Mouse (Mus musculus): ENCODE measurements around the gene Wasl. TPM values are rescaled to one million over a fixed set of nuclear protein-coding genes. Genes with fewer than 3 reads are reported as not detected.
A peak's percentile ranks its signal among the peaks of the same experiment; 100 is the strongest.

The Wasl gene
- polyA plus RNA-seq, 1 experiment from 2014 or later, result 42.9 TPM

GRCm38 (mm10) chr6:24590282-24590681 lies 74.5 kb downstream of the Wasl start:
- Histone ChIP-seq H3K9ac (ENCODE audit: low read length) (peak overlapping the region; percentile 43; the same call in 1 of the 2 replicates), H3K4me2 (ENCODE audit: low read depth, low read length) (no peak overlapping the region), H3K36me3 (ENCODE audit: control insufficient read depth, insufficient read depth) (no peaks in the 10 kb centered on the region), H3K4me3 (ENCODE audit: low read length) (no peak overlapping the region), H3K4me1 (ENCODE audit: control insufficient read depth, insufficient read depth, low read length) (peaks cover 21% of the 10 kb centered on the region), H3K27ac (ENCODE audit: low read length) (peak overlapping the region; percentile 39; the same call in 1 of the 2 replicates), H3K9me3 (replicated peaks; ENCODE audit: control insufficient read depth, low read length) (no peaks in the 10 kb centered on the region), H3K27me3 (ENCODE audit: control insufficient read depth, insufficient read depth, low read length) (no peaks in the 10 kb centered on the region)
- WGBS, result 79% methylated on average over 5 of the region's 5 CpGs
- ATAC-seq (replicated peaks; ENCODE audit: extremely low read depth, insufficient read depth, low FRiP score), result no peak

- Histone ChIP-seq H3K4me3 (ENCODE audit: low read length) (no peak overlapping the region), H3K9me3 (replicated peaks; ENCODE audit: control insufficient read depth, low read length) (no peaks in the 10 kb centered on the region), H3K4me2 (ENCODE audit: low read depth, low read length) (peak overlapping the region; percentile 47), H3K9ac (ENCODE audit: low read length) (peak overlapping the region; percentile 57; the same call in 1 of the 2 replicates), H3K36me3 (ENCODE audit: control insufficient read depth, insufficient read depth) (no peaks in the 10 kb centered on the region), H3K4me1 (ENCODE audit: control insufficient read depth, insufficient read depth, low read length) (peaks cover 25% of the 10 kb centered on the region), H3K27me3 (ENCODE audit: control insufficient read depth, insufficient read depth, low read length) (no peaks in the 10 kb centered on the region), H3K27ac (ENCODE audit: low read length) (peak overlapping the region; percentile 96)
- ATAC-seq (replicated peaks; ENCODE audit: extremely low read depth, insufficient read depth, low FRiP score), result peak; percentile 83
- 10% methylated on average over 3 of the region's 3 CpGs for WGBS
These were observed 77.9 kb downstream of the Wasl start for GRCm38 (mm10) chr6:24586885-24587284.

GRCm38 (mm10) chr6:24585431-24586310 lies 79.1 kb downstream of the Wasl start:
- Histone ChIP-seq H3K9me3 (replicated peaks; ENCODE audit: control insufficient read depth, low read length) (no peaks in the 10 kb centered on the region), H3K4me1 (ENCODE audit: control insufficient read depth, insufficient read depth, low read length) (peaks cover 24% of the 10 kb centered on the region), H3K36me3 (ENCODE audit: control insufficient read depth, insufficient read depth) (no peaks in the 10 kb centered on the region), H3K27ac (ENCODE audit: low read length) (peak overlapping the region; percentile 96), H3K4me2 (ENCODE audit: low read depth, low read length) (peak overlapping the region; percentile 18), H3K27me3 (ENCODE audit: control insufficient read depth, insufficient read depth, low read length) (no peaks in the 10 kb centered on the region), H3K4me3 (ENCODE audit: low read length) (no peak overlapping the region), H3K9ac (ENCODE audit: low read length) (no peak overlapping the region; the same call in 1 of the 2 replicates)
- ATAC-seq (replicated peaks; ENCODE audit: extremely low read depth, insufficient read depth, low FRiP score), result peak; percentile 42; the same call in 1 of the 2 replicates
- 20% methylated on average over 9 of the region's 10 CpGs for WGBS

- Histone ChIP-seq H3K4me1 (ENCODE audit: control insufficient read depth, insufficient read depth, low read length) (peaks cover 24% of the 10 kb centered on the region), H3K27ac (ENCODE audit: low read length) (no peak overlapping the region), H3K9me3 (replicated peaks; ENCODE audit: control insufficient read depth, low read length) (no peaks in the 10 kb centered on the region), H3K4me3 (ENCODE audit: low read length) (no peak overlapping the region), H3K36me3 (ENCODE audit: control insufficient read depth, insufficient read depth) (no peaks in the 10 kb centered on the region), H3K4me2 (ENCODE audit: low read depth, low read length) (no peak overlapping the region), H3K27me3 (ENCODE audit: control insufficient read depth, insufficient read depth, low read length) (no peaks in the 10 kb centered on the region), H3K9ac (ENCODE audit: low read length) (no peak overlapping the region)
- ATAC-seq (replicated peaks; ENCODE audit: extremely low read depth, insufficient read depth, low FRiP score), result no peak
- WGBS, result 75% methylated on average over 3 of the region's 3 CpGs
These were observed 81.4 kb downstream of the Wasl start for GRCm38 (mm10) chr6:24583456-24583855.

- Histone ChIP-seq H3K27ac (ENCODE audit: low read length) (no peak overlapping the region), H3K4me1 (ENCODE audit: control insufficient read depth, insufficient read depth, low read length) (peaks cover 4% of the 10 kb centered on the region), H3K9ac (ENCODE audit: low read length) (no peak overlapping the region), H3K27me3 (ENCODE audit: control insufficient read depth, insufficient read depth, low read length) (no peaks in the 10 kb centered on the region), H3K4me2 (ENCODE audit: low read depth, low read length) (no peak overlapping the region), H3K4me3 (ENCODE audit: low read length) (no peak overlapping the region), H3K36me3 (ENCODE audit: control insufficient read depth, insufficient read depth) (peaks cover 2% of the 10 kb centered on the region), H3K9me3 (replicated peaks; ENCODE audit: control insufficient read depth, low read length) (peaks cover 3% of the 10 kb centered on the region)
- ATAC-seq (replicated peaks; ENCODE audit: extremely low read depth, insufficient read depth, low FRiP score), result peak; percentile 45; the same call in 1 of the 2 replicates
These were observed 91.5 kb downstream of the Wasl start for GRCm38 (mm10) chr6:24573319-24573718.

- no peak overlapping the region for H3K27ac ChIP-seq (ENCODE audit: low read length)
- H3K4me3 ChIP-seq (ENCODE audit: low read length), result no peak overlapping the region
- no peak for ATAC-seq (replicated peaks; ENCODE audit: extremely low read depth, insufficient read depth, low FRiP score)
- WGBS, result 85% methylated on average over 14 of the region's 14 CpGs
- no peak overlapping the region for H3K4me2 ChIP-seq (ENCODE audit: low read depth, low read length)
- peaks cover 4% of the 10 kb centered on the region for H3K4me1 ChIP-seq (ENCODE audit: control insufficient read depth, insufficient read depth, low read length)
- no peak overlapping the region for H3K9ac ChIP-seq (ENCODE audit: low read length)
- H3K9me3 ChIP-seq (replicated peaks; ENCODE audit: control insufficient read depth, low read length), result peaks cover 3% of the 10 kb centered on the region
- no peaks in the 10 kb centered on the region for H3K27me3 ChIP-seq (ENCODE audit: control insufficient read depth, insufficient read depth, low read length)
- H3K36me3 ChIP-seq (ENCODE audit: control insufficient read depth, insufficient read depth), result peaks cover 2% of the 10 kb centered on the region
These were observed 92.4 kb downstream of the Wasl start for GRCm38 (mm10) chr6:24572431-24572830.

GRCm38 (mm10) chr6:24571126-24571525 lies 93.7 kb downstream of the Wasl start:
- H3K9ac ChIP-seq (ENCODE audit: low read length), result no peak overlapping the region
- peaks cover 3% of the 10 kb centered on the region for H3K9me3 ChIP-seq (replicated peaks; ENCODE audit: control insufficient read depth, low read length)
- no peak overlapping the region for H3K4me3 ChIP-seq (ENCODE audit: low read length)
- H3K27ac ChIP-seq (ENCODE audit: low read length), result peak overlapping the region; percentile 61
- peaks cover 4% of the 10 kb centered on the region for H3K4me1 ChIP-seq (ENCODE audit: control insufficient read depth, insufficient read depth, low read length)
- H3K4me2 ChIP-seq (ENCODE audit: low read depth, low read length), result no peak overlapping the region
- no peaks in the 10 kb centered on the region for H3K27me3 ChIP-seq (ENCODE audit: control insufficient read depth, insufficient read depth, low read length)
- ATAC-seq (replicated peaks; ENCODE audit: extremely low read depth, insufficient read depth, low FRiP score), result peak; percentile 52; the same call in 1 of the 2 replicates
- H3K36me3 ChIP-seq (ENCODE audit: control insufficient read depth, insufficient read depth), result peaks cover 2% of the 10 kb centered on the region
- 51% methylated on average over 6 of the region's 6 CpGs for WGBS

- no peak overlapping the region for H3K4me3 ChIP-seq (ENCODE audit: low read length)
- no peaks in the 10 kb centered on the region for H3K27me3 ChIP-seq (ENCODE audit: control insufficient read depth, insufficient read depth, low read length)
- H3K9me3 ChIP-seq (replicated peaks; ENCODE audit: control insufficient read depth, low read length), result peaks cover 3% of the 10 kb centered on the region
- H3K27ac ChIP-seq (ENCODE audit: low read length), result peak overlapping the region; percentile 57; the same call in 1 of the 2 replicates
- no peak overlapping the region for H3K4me2 ChIP-seq (ENCODE audit: low read depth, low read length)
- H3K36me3 ChIP-seq (ENCODE audit: control insufficient read depth, insufficient read depth), result peaks cover 2% of the 10 kb centered on the region
- no peak overlapping the region for H3K9ac ChIP-seq (ENCODE audit: low read length)
- 66% methylated on average over 11 of the region's 11 CpGs for WGBS
- ATAC-seq (replicated peaks; ENCODE audit: extremely low read depth, insufficient read depth, low FRiP score), result no peak
- peaks cover 4% of the 10 kb centered on the region for H3K4me1 ChIP-seq (ENCODE audit: control insufficient read depth, insufficient read depth, low read length)
These were observed 94.5 kb downstream of the Wasl start for GRCm38 (mm10) chr6:24570278-24570677.

GRCm38 (mm10) chr6:24569711-24570110 lies 95.1 kb downstream of the Wasl start:
- Histone ChIP-seq H3K27me3 (ENCODE audit: control insufficient read depth, insufficient read depth, low read length) (no peaks in the 10 kb centered on the region), H3K9me3 (replicated peaks; ENCODE audit: control insufficient read depth, low read length) (peaks cover 3% of the 10 kb centered on the region), H3K9ac (ENCODE audit: low read length) (no peak overlapping the region), H3K4me3 (ENCODE audit: low read length) (no peak overlapping the region), H3K36me3 (ENCODE audit: control insufficient read depth, insufficient read depth) (peaks cover 2% of the 10 kb centered on the region), H3K4me1 (ENCODE audit: control insufficient read depth, insufficient read depth, low read length) (peaks cover 4% of the 10 kb centered on the region), H3K27ac (ENCODE audit: low read length) (peak overlapping the region; percentile 41), H3K4me2 (ENCODE audit: low read depth, low read length) (no peak overlapping the region)
- no peak; the same call in 1 of the 2 replicates for ATAC-seq (replicated peaks; ENCODE audit: extremely low read depth, insufficient read depth, low FRiP score)
- WGBS, result 77% methylated on average over 1 of the region's 1 CpGs
